Mouse (Mus musculus) neural tube, embryonic 11.5 days (tissue): ENCODE measurements around the gene Pdcd7. TPM values are rescaled to one million over a fixed set of nuclear protein-coding genes. Genes with fewer than 3 reads are reported as not detected.

Experiments used
- ATAC-seq: fragments of 200-750 bp; cut with Nextera tagmentation; 2 replicates; pipeline ENCODE4 v1.8.0; 2017; ENCODE audit warnings: moderate number of reproducible peaks, mild to moderate bottlenecking, moderate TSS enrichment, moderate library complexity; ENCODE audit not compliant: insufficient read depth, low FRiP score, low TSS enrichment
- DNase-seq: peaks from one replicate; pipeline ENCODE4 v3.0.0-alpha.2; 2015; ENCODE audit warnings: low spot score
- H3K27ac ChIP-seq: fragments of 300-500 bp; sonication (generic); 2 replicates; pipeline ENCODE4 v1.5.1; 2014; ENCODE audit warnings: low read depth, mild to moderate bottlenecking, low read length
- H3K27me3 ChIP-seq: fragments of 300-500 bp; sonication (generic); 2 replicates; pipeline ENCODE4 v1.6.1; 2014; ENCODE audit warnings: mild to moderate bottlenecking, low read length, mixed read lengths; ENCODE audit not compliant: control insufficient read depth, insufficient read depth
- H3K36me3 ChIP-seq: fragments of 300-500 bp; sonication (generic); 2 replicates; pipeline ENCODE4 v1.6.1; 2014; ENCODE audit warnings: mild to moderate bottlenecking, low read length, moderate library complexity, mixed read lengths; ENCODE audit not compliant: control insufficient read depth, insufficient read depth
- H3K4me1 ChIP-seq: fragments of 300-500 bp; sonication (generic); 2 replicates; pipeline ENCODE4 v1.6.1; 2014; ENCODE audit warnings: low read length, mixed read lengths; ENCODE audit not compliant: control insufficient read depth, insufficient read depth
- H3K4me2 ChIP-seq: fragments of 300-500 bp; sonication (generic); 2 replicates; pipeline ENCODE4 v1.6.1; 2014; ENCODE audit warnings: low read depth, mild to moderate bottlenecking, moderate library complexity
- H3K4me3 ChIP-seq: fragments of 300-500 bp; sonication (generic); 2 replicates; pipeline ENCODE4 v1.5.1; 2014; ENCODE audit warnings: low read depth, low read length
- H3K9ac ChIP-seq: fragments of 300-500 bp; sonication (generic); 2 replicates; pipeline ENCODE4 v1.6.1; 2014; ENCODE audit warnings: mild to moderate bottlenecking, low read length
- H3K9me3 ChIP-seq: fragments of 300-500 bp; sonication (generic); 2 replicates; pipeline ENCODE4 v1.6.1; 2016; ENCODE audit warnings: low read length; ENCODE audit not compliant: control insufficient read depth
- WGBS: fragments of 180-500 bp; shearing (Covaris S2); extraction: QIAGEN DNeasy Blood & Tissue Kit; methylation state at CpG from one replicate; pipeline ENCODE4 v1.1.7; 2014; 5-methylcytosine and 5-hydroxymethylcytosine counted together
- polyA plus RNA-seq: library from polyadenylated mRNA; unstranded; fragments of >200 nt; fragmentation: Nextera tagmentation; extraction: Ambion mirVana; gene quantifications from 2 replicates; pipeline ENCODE4 v1.2.1, GENCODE M21; 2014

Pdcd7 gene
- polyA plus RNA-seq, 1 experiment from 2014 or later, result 14.3 TPM

DNA sequence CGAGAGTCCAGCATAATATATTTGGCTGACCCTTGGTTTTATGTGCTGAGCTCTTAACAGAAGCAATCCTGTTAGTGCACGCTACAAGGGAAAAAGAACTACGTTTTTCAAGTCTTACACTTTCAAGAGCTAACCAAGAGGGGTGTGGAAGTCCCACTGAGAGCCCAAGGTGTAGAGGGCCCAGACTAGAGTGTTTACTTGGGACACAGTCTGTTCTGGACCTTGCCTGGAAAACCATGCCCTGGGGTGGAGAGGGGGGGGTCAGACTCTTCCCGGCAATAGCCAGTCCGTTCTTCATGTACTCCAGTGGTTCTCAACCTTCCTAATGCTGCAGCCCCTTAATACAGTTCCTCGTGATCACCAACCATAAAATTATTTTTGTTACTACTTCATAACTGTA, 54.0 kb downstream of the Pdcd7 start:
- Histone ChIP-seq H3K36me3 (no peaks in the 10 kb centered on the region), H3K9me3 (no peaks in the 10 kb centered on the region), H3K4me1 (no peaks in the 10 kb centered on the region; the same call in 1 of the 2 replicates), H3K27ac (no peak overlapping the region), H3K4me3 (no peak overlapping the region), H3K9ac (no peak overlapping the region), H3K27me3 (no peaks in the 10 kb centered on the region), H3K4me2 (no peak overlapping the region)
- ATAC-seq (no peak), DNase-seq (no peak)
- 89% methylated on average over 6 of the region's 6 CpGs for WGBS

DNA sequence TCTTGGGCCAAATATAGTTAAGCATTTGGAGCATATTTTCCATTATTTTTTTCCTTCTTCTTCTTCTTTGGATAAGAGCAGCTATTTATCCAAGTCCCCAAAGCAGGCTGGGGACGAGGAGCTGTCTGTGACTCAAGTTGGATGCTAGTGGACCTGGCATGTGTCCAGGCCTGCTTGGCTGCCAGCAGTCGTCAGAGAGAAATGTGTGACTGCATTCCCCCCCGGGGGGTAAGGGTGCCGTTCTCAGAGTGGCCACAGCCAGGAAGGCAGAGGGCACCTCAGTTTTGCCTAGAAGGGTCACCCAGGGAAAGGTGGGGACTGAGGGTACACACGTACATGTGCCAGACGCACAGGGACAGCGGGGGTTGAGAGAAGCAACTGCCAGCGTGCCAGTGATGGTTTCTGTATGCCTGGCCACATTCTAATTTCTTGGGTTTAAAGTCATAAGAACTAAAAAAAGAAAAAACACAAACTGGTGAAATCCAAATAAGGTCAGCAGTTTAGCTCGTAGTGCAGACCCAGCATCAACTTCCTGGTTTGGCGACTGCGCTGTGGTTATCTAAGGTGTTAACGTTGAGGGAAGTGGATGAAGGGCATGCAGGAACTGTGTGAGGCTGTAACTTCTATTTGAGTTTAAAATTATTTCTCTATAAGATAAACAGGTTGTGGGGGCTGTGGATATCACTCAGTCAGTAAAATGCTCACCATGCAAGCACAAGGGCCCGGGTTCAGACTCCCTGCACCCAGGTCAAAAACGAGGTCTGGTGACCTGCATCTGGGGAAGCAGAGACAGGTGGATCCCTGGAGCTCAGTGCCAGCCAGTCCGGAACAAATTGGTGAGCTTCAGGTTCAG, 58.7 kb downstream of the Pdcd7 start:
- no peaks in the 10 kb centered on the region for H3K36me3 ChIP-seq
- DNase-seq (no peak), ATAC-seq (no peak)
- no peak overlapping the region for H3K4me2 ChIP-seq
- H3K9ac ChIP-seq, result no peak overlapping the region
- no peaks in the 10 kb centered on the region for H3K9me3 ChIP-seq
- H3K4me3 ChIP-seq, result no peak overlapping the region
- H3K4me1 ChIP-seq, result no peaks in the 10 kb centered on the region
- H3K27me3 ChIP-seq, result no peaks in the 10 kb centered on the region
- WGBS, result 83% methylated on average over 15 of the region's 15 CpGs
- no peak overlapping the region for H3K27ac ChIP-seq

GRCm38 (mm10) chr9:65405184-65405449, 59.2 kb downstream of the Pdcd7 start:
- no peaks in the 10 kb centered on the region for H3K36me3 ChIP-seq
- WGBS, result 92% methylated on average over 2 of the region's 2 CpGs

DNA sequence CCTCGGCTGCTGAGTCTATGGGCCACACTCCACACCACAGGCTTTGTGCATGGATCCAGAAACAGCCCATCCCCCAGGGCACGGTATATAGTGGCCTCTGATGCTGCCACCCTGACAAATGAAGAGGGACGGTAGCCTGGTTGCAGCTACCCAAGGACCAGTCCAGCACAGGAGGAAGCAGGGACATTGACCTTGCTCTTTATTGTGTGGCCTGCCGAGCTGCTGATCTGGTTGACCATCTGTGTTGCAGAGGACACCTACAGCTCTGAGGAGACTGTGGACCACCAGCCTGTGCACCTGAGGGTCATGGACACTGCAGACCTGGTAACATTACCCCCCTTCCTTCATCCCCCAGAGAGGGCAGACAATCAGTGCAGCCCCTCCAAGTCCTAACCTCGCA, 61.4 kb downstream of the Pdcd7 start:
- H3K9me3 ChIP-seq, result no peaks in the 10 kb centered on the region
- no peak overlapping the region for H3K9ac ChIP-seq
- ATAC-seq (no peak), DNase-seq (no peak)
- no peaks in the 10 kb centered on the region for H3K36me3 ChIP-seq
- H3K27me3 ChIP-seq, result no peaks in the 10 kb centered on the region
- no peak overlapping the region for H3K27ac ChIP-seq
- WGBS, result 78% methylated on average over 5 of the region's 5 CpGs
- H3K4me2 ChIP-seq, result no peak overlapping the region
- no peak overlapping the region for H3K4me3 ChIP-seq
- no peaks in the 10 kb centered on the region for H3K4me1 ChIP-seq

More at GRCm38 (mm10) chr9:65405184-65405449, 59.2 kb downstream of the Pdcd7 start:
- ATAC-seq (no peak), DNase-seq (no peak)
- Histone ChIP-seq H3K27me3 (no peaks in the 10 kb centered on the region), H3K4me3 (no peak overlapping the region), H3K27ac (no peak overlapping the region), H3K4me1 (no peaks in the 10 kb centered on the region), H3K9ac (no peak overlapping the region), H3K4me2 (no peak overlapping the region), H3K9me3 (no peaks in the 10 kb centered on the region)

GRCm38 (mm10) chr9:65407861-65408260, 62.0 kb downstream of the Pdcd7 start:
- no peaks in the 10 kb centered on the region for H3K9me3 ChIP-seq
- H3K4me1 ChIP-seq, result no peaks in the 10 kb centered on the region
- H3K4me3 ChIP-seq, result no peak overlapping the region
- H3K4me2 ChIP-seq, result no peak overlapping the region
- H3K9ac ChIP-seq, result no peak overlapping the region
- H3K36me3 ChIP-seq, result no peaks in the 10 kb centered on the region
- H3K27me3 ChIP-seq, result no peaks in the 10 kb centered on the region
- ATAC-seq, result no peak
- WGBS, result 71% methylated on average over 3 of the region's 3 CpGs
- H3K27ac ChIP-seq, result no peak overlapping the region
- DNase-seq, result no peak

DNA sequence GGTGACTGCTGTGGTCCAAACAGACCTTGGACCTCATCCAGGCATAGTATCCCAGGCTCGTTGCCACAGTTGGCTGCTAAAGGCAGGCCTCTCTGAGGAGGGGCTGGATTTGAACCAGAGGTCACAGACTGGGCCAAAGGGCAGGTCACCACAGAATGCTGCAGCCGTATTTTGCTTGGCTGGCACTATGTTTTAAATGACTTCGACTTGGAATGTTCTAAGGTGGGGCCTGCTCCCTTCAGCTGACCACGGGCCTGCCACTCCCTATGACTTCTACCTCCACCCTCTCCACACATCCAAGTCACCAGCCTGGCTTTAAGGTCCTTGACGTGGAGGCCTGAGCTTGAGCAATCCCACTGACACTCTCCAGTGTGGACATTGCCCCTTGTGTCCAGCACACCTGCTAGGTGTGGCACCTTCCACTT, 63.0 kb downstream of the Pdcd7 start:
- ATAC-seq (no peak), DNase-seq (no peak)
- H3K4me2 ChIP-seq, result no peak overlapping the region
- no peaks in the 10 kb centered on the region for H3K4me1 ChIP-seq
- H3K9ac ChIP-seq, result no peak overlapping the region
- H3K27ac ChIP-seq, result no peak overlapping the region
- 78% methylated on average over 5 of the region's 5 CpGs for WGBS
- H3K36me3 ChIP-seq, result no peaks in the 10 kb centered on the region
- no peak overlapping the region for H3K4me3 ChIP-seq
- H3K9me3 ChIP-seq, result no peaks in the 10 kb centered on the region
- no peaks in the 10 kb centered on the region for H3K27me3 ChIP-seq

Other genes with a start within 250 kb of the Pdcd7 start
- 12.3 and 14.1 TPM in 2 replicates for gene Igdcc4, start 244.6 kb upstream of the Pdcd7 start, polyA plus RNA-seq
- gene Igdcc3, start 204.9 kb upstream of the Pdcd7 start, polyA plus RNA-seq, result 60.7 and 71.9 TPM in 2 replicates
- 4.9 and 6.1 TPM in 2 replicates for gene Parp16, start 150.8 kb upstream of the Pdcd7 start, polyA plus RNA-seq
- gene Cilp, start 80.9 kb upstream of the Pdcd7 start, polyA plus RNA-seq, result 0.12 and 0.29 TPM in 2 replicates
- gene Clpx, start 51.8 kb upstream of the Pdcd7 start, polyA plus RNA-seq, result 50.0 and 52.8 TPM in 2 replicates
- 0.37 and 0.82 TPM in 2 replicates for gene Ubap1l, start 14.9 kb downstream of the Pdcd7 start, polyA plus RNA-seq
- gene Kbtbd13, start 45.5 kb downstream of the Pdcd7 start, polyA plus RNA-seq, result 0.66 and 0.76 TPM in 2 replicates
- 6.9 and 7.8 TPM in 2 replicates for gene Rasl12, start 52.4 kb downstream of the Pdcd7 start, polyA plus RNA-seq
- gene Slc51b, start 76.9 kb downstream of the Pdcd7 start, polyA plus RNA-seq, result not detected in 2 replicates
- gene Mtfmt, start 89.7 kb downstream of the Pdcd7 start, polyA plus RNA-seq, result 19.8 and 20.5 TPM in 2 replicates
- gene Spg21, start 114.8 kb downstream of the Pdcd7 start, polyA plus RNA-seq, result 131 and 142 TPM in 2 replicates
- gene Ankdd1a, start 174.1 kb downstream of the Pdcd7 start, polyA plus RNA-seq, result 0.21 TPM in 1 of 2 replicates, not detected in the other
- 10.5 and 13.3 TPM in 2 replicates for gene Plekho2, start 233.9 kb downstream of the Pdcd7 start, polyA plus RNA-seq
- gene Pif1, start 241.1 kb downstream of the Pdcd7 start, polyA plus RNA-seq, result 10.2 and 11.1 TPM in 2 replicates